Mouse (Mus musculus) cortical plate, adult 2 months (tissue): Measurements from ENCODE around the gene March6. TPM values are rescaled to one million over a fixed set of nuclear protein-coding genes. Genes with fewer than 3 reads are reported as not detected.

ENCODE experiments used
- H3K27ac ChIP-seq: fragments of 200-500 bp; 2 replicates; pipeline ENCODE4 v1.5.1; 2012; ENCODE audit warnings: low read length, control low read depth, inconsistent platforms; ENCODE audit not compliant: insufficient read depth
- H3K4me1 ChIP-seq: fragments of 200-500 bp; 2 replicates; pipeline ENCODE4 v1.6.1; 2011; ENCODE audit warnings: low read length; ENCODE audit not compliant: control insufficient read depth, insufficient read depth
- H3K4me3 ChIP-seq: fragments of 200-500 bp; 2 replicates; pipeline ENCODE4 v1.5.1; 2011; ENCODE audit warnings: mild to moderate bottlenecking, low read length, control low read depth; ENCODE audit not compliant: insufficient read depth
- CTCF ChIP-seq: fragments of 200-500 bp; IDR thresholded peaks from 2 replicates; pipeline ENCODE4 v1.5.1; 2011; ENCODE audit warnings: mild to moderate bottlenecking, control low read depth, low read length; ENCODE audit not compliant: insufficient read depth; ENCODE audit errors: extremely low read depth
- POLR2A ChIP-seq: fragments of 200-500 bp; IDR thresholded peaks from 2 replicates; pipeline ENCODE4 v1.6.1; 2011; ENCODE audit warnings: mild to moderate bottlenecking, low read length, control low read depth; ENCODE audit not compliant: insufficient read depth; ENCODE audit errors: extremely low read depth
- polyA plus RNA-seq: library from polyadenylated mRNA; depleted of rRNA; stranded (reverse); fragments of >200 nt; gene quantifications from 2 replicates; pipeline ENCODE4 v1.2.3, GENCODE M21; 2012

March6 gene
- polyA plus RNA-seq, 1 experiment: 84.0 TPM

DNA sequence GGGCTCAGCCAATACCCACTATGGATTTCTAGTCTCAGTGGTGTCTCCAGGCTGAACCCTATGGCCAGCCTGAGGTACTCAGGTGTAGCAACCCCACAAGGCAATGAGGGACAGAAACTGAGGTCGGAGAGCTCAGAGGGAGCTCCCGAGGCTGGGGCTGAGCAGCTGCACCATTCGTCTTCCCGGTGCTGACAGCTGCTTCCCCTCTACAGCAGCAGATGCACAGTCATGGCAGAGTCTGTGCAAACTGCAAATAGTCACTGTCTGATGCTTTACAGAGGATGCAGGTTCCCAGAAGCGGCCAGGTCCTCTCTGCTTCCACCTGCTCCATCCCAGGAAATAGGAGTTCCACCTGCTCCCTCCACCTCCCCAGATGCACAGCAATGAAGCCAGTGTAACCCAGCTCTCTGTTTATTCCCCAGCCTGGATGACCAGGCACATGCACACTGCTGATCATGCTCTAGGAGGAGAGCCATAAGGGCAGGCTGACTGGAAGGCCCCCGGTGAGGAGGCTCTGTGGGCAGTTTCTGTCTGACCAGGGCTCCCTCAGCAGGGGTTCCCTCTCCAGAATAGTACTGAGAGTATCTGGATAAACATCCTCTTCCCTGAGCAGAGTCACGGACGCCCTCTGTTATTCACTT, 104.7 kb downstream of the March6 start:
- H3K27ac ChIP-seq: peak overlapping the region; percentile 82; the same call in 1 of the 2 replicates
- peaks cover 22% of the 10 kb centered on the region for H3K4me1 ChIP-seq
- no peak for TF ChIP-seq POLR2A
- no peak for TF ChIP-seq CTCF
- no peak overlapping the region for H3K4me3 ChIP-seq

DNA sequence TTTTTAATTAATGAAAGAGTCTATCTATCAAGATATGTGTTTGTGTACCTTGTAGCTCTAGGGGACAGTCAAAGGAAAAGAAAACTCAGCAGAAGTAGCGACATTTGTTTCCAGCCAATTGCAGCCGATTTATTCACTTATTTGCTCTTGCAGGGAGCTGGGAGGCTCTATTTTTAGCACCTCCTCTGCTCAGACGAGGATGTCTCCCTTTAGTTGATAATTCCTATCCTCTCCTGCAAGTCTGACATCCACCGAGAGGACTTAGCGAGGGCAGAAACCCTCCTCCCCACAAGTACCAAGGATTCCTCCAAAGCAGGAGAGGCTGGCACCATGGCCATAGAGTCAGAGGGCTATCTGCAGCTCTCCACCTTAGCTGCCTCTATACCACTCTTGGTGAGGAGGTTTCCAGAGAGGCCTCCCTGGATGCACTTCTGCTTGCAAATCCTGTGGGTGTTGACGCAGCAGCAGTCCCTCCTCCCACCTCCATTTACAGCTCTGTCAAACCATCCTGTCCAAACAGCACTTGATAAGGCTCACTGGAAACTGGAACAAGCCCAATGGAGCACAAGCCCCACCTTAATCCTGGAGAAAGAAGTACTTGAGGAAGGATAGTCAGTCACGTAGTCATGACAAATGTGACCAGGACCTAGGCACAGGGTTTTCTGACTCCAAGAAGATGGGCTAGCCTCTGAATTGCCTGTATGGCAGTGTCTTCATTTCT, 108.0 kb downstream of the March6 start:
- no peak for TF ChIP-seq CTCF
- no peak for TF ChIP-seq POLR2A
- peaks cover 14% of the 10 kb centered on the region for H3K4me1 ChIP-seq
- H3K27ac ChIP-seq: peak overlapping the region; percentile 86
- H3K4me3 ChIP-seq: no peak overlapping the region

DNA sequence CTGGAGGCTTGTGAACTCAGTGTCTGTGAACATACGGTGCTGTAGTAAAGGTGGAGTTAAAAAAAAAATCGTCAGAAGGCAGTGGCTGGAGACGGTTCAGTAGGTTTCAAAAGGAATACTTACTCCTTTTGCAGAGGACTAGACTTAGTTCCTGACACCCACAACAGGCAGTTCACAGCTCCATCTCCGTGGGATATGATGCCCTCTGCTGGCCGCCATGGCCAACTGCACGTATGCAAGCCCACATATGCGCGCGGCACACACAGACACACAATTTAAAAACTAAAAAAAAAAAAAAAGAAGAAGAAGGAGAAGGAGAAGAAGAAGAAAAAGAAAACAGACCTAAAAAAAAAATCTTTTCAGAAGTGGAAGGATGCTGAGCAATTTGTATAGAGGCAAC, 111.8 kb downstream of the March6 start:
- Histone ChIP-seq H3K4me3 (no peak overlapping the region), H3K27ac (peak overlapping the region; percentile 58), H3K4me1 (peaks cover 5% of the 10 kb centered on the region)
- TF ChIP-seq CTCF (peak; percentile 51), POLR2A (no peak)

DNA sequence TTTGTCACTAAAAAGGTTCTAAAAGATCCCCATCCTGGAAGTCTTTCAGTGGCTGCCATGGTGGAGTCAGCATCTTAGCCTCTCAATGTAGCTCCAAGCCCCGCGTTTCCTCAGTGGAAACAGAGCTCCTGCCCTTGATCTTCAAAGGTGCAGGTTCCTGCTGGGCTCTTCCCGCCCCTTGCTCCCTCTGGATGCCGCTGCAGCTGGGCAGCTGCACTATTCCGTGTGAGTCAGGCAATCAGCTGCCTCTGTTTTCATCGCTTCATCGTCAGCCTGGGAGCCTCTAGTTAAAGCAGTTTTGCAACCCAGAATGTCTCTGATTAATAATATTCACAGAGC, 112.2 kb downstream of the March6 start:
- Histone ChIP-seq H3K4me3 (no peak overlapping the region), H3K4me1 (peaks cover 5% of the 10 kb centered on the region), H3K27ac (peak overlapping the region; percentile 58)
- no peak for TF ChIP-seq CTCF
- no peak for TF ChIP-seq POLR2A

DNA sequence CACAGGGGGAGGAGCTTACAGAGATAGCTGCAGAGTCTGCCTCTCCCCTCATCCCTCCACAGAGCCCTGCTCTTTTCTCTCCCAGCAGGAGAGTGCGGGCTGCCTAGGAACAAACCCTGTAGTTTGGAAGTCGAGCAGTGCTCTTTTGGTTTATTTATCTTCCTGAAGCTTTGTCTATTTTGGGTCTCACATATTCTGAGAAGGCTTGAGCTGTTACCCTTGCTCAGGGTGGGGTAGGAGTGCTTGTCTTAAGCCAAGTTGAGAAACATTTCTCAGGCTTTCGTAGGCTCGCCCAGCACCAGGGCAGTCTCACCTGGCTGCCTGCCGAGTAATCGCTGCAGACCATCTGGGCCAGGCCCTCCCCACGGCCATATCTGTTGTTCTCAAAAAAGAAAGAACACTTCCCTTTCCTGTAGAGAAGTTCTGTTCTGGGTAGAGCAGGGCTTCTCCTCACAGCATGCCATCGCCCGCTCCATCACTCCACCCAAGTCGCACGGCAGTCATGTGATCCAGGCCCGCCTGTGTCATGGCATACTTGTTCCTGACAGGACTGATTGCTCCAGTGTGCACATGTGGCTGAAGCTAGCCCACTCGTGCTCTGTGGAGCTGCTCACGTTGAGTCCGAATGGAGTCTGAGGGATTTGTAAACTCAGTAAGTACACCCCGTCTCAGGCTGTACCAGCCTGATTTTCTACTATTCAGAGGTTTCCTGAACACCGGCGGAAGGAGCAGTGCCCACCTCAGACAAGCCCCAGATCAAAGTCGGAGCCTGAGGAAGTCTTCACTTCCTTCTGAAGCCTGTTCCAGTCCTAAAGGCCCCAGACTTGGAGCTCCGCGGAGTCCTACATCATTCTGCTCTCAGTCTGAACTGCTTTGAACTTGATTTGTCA, 112.8 kb downstream of the March6 start:
- peaks cover 4% of the 10 kb centered on the region for H3K4me1 ChIP-seq
- peak overlapping the region; percentile 58 for H3K27ac ChIP-seq
- TF ChIP-seq CTCF (no peak), POLR2A (peak; percentile 22; the same call in 1 of the 2 replicates)
- H3K4me3 ChIP-seq: no peak overlapping the region

DNA sequence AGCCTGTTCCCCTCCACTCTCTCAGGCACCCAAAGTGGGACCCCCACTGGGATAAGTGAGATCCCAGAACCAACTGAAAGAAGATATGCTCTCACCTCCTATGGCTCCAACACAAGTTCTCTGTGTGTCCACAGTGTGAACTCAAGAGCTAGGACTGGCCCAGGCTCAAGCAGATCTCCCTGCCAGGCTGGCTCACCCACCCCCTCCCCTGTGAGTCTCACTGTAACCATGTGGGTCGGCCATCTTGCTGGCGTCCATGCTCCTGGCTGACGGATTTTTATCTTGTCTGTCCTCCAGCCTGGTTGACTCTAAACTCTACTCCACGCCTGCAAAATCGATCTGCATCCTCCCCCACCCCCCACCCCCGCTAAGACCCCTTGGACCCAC, 113.5 kb downstream of the March6 start:
- Histone ChIP-seq H3K27ac (peak overlapping the region; percentile 46; the same call in 1 of the 2 replicates), H3K4me3 (no peak overlapping the region), H3K4me1 (peaks cover 2% of the 10 kb centered on the region)
- TF ChIP-seq CTCF (no peak), POLR2A (no peak)

DNA sequence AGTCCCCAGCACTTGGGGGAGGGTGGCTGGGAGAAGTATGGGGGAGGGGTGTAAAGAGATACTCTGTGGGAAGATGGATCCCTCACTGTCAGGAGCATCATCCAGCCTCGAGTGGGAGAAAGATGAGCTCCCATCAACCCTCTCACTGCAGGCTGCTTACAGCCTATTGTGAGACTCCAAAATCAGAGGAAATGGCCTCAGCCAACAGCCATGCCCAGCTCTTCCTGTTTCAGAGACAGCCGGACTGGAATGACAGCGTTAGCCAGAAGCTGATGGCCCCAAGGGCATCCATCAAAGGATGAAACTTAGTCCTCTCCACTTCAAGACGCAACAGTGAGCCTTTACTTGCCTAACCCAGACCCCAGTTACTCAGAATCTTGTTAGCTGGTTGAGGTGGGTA, 115.7 kb downstream of the March6 start:
- Histone ChIP-seq H3K4me3 (no peak overlapping the region), H3K4me1 (peaks cover 2% of the 10 kb centered on the region), H3K27ac (no peak overlapping the region)
- no peak for TF ChIP-seq POLR2A
- no peak for TF ChIP-seq CTCF

DNA sequence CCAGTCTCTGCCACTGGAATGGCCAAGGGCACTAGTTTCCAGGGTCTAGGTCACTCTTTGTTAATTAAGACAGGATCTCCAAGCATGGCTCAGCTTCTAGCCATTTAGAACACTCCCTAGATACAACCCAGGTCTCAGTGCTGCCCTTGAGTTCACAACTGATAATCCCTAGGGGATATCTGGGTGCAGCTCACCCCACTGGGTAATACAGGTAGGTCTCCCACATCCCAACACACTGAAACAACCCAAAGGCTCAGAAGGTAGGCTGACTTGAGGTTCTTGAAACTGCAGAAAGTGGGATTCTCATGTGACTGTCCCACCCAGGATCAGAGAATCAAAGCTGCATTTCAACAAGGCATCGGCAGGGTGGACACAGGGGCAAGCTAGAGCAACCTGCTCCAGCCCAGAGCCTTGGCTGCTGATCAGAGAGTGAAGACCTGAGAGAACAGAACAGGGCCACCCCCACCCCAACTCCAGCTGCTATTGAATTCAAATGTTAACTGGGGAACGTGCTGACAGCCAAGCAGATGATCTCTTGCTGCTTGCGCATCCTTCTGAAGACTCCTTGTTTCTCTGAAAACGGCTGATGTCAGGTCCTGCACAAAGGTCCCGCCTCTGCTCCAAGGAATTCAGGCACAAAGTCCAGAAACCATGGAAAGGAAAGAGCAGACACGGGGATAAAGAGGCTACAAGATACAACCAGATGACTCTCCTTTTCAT, 116.5 kb downstream of the March6 start:
- H3K4me3 ChIP-seq: no peak overlapping the region
- H3K4me1 ChIP-seq: peaks cover 2% of the 10 kb centered on the region
- TF ChIP-seq CTCF (no peak), POLR2A (no peak)
- no peak overlapping the region for H3K27ac ChIP-seq

DNA sequence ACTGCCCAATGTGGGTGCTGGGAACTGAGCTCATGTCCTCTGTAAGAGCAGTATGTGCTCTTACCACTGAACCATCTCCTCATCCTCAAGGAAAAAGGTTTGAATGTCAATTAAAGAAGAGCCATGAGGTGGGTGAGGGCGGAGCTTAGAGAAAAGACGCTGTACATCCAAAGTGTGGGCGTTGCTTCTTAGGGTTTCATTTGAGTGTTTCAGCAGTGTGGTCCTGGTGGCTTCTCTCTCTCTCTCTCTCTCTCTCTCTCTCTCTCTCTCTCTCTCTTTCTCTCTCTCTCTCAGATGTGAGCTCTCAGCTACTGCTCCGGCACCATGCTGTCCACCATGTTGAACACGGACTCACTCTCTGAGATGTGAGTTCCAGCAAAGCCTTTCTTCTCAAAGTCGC, 117.2 kb downstream of the March6 start:
- H3K27ac ChIP-seq: no peak overlapping the region
- no peak overlapping the region for H3K4me3 ChIP-seq
- TF ChIP-seq CTCF: no peak
- no peak for TF ChIP-seq POLR2A
- H3K4me1 ChIP-seq: peaks cover 2% of the 10 kb centered on the region
